Mouse (Mus musculus): ENCODE data around the gene Zfp105. TPM values are rescaled to one million over a fixed set of nuclear protein-coding genes. Genes with fewer than 3 reads are reported as not detected.
A peak's percentile ranks its signal among the peaks of the same experiment; 100 is the strongest.

Gene Zfp105
- polyA plus RNA-seq, 1 experiment from 2014 or later = 23.6 TPM

DNA sequence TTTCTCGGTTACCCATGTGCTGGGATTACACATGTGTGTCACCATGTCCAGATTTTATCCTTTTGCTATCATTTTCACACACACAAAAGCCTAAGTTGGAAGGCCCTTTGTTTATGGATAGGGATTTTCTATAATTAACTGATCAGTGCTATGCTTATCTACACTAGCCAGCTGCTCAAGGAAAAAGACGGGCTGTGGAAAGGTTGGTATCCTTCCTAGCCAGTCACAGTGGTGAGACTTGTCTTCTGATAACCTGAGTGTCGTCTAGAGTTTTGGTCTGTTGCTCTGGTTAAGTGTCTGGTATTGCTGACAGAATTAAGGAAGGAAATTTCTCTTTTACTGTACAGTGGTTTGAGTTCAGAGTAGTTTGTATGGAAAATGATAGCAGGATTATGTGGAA is 6.0 kb downstream of the Zfp105 start:
- WGBS = 95% methylated on average over 3 of the region's 3 CpGs
- Histone ChIP-seq H3K27me3 (replicated peaks; ENCODE audit: control insufficient read depth, insufficient read depth, low read length) (no peaks in the 10 kb centered on the region), H3K4me2 (ENCODE audit: low read length) (no peak overlapping the region), H3K9ac (ENCODE audit: low read length) (no peak overlapping the region), H3K27ac (ENCODE audit: low read depth, low read length) (no peak overlapping the region), H3K4me1 (ENCODE audit: control insufficient read depth, insufficient read depth, low read length) (no peaks in the 10 kb centered on the region), H3K36me3 (ENCODE audit: control insufficient read depth, insufficient read depth, low read length) (peaks cover 83% of the 10 kb centered on the region), H3K9me3 (replicated peaks; ENCODE audit: control insufficient read depth, low read length) (no peaks in the 10 kb centered on the region), H3K4me3 (ENCODE audit: low read depth, low read length) (no peak overlapping the region)
- ATAC-seq (no peak), DNase-seq (ENCODE audit: low spot score) (no peak)

DNA sequence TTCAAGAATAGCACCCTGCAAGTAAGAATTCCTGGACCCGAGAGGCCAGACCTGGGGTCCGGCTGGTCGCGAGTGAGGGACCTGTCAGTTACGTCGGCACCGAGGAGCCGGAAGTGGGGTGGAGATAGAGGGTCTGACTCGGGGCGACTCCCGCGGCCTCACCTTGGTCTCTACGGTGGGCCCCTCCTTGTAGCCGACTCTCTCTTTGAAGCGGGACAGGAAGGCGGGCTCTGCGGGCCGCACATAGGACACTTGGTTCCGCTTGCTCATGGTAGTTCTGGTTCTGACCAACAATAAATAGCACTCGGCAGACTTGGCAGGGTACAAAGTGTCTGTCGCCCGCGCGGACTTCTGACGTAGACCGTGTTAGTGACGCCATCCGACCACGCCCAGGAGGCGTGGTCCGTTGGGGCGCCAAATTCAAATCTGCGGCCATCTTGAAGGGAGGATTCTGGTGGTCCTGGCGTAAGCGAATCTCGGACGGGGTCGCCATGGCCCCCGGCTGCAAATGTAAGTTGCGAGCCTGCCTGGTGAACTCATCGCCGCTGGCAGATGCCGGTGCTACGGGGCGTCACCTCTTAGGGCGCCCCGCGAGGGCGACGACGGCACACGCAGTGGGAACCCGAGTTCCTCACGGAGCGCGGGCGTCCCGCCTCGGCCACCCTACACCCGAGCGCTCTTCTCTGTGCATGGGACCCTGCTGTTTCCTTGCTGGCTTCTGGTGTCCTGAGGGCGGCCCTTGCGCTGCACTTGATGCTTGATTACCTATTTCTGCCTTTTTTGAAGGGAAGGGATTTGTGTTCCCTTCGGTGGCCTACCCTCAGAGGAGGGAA is 28.0 kb downstream of the Zfp105 start, which contains the start of the genes 1110059G10Rik and Kif15:
1110059G10Rik (minus strand) TSS at position 358 of the 833 bp plus-strand sequence.
Kif15 (plus strand) TSS at position 404 of the 833 bp plus-strand sequence.
- DNase-seq (ENCODE audit: low spot score) (peak; percentile 94), ATAC-seq (peak; percentile 98)
- Histone ChIP-seq H3K4me1 (ENCODE audit: control insufficient read depth, insufficient read depth, low read length) (peaks cover 8% of the 10 kb centered on the region), H3K4me2 (ENCODE audit: low read length) (peak within 1 kb of the TSS; percentile 74), H3K27ac (ENCODE audit: low read depth, low read length) (0 out of 2 replicates have a peak within 1 kb of the TSS, but pooled peaks have one; percentile 24), H3K9ac (ENCODE audit: low read length) (peak within 1 kb of the TSS; percentile 78), H3K9me3 (replicated peaks; ENCODE audit: control insufficient read depth, low read length) (no peaks in the 10 kb centered on the region), H3K27me3 (replicated peaks; ENCODE audit: control insufficient read depth, insufficient read depth, low read length) (no peaks in the 10 kb centered on the region), H3K36me3 (ENCODE audit: control insufficient read depth, insufficient read depth, low read length) (peaks cover 13% of the 10 kb centered on the region), H3K4me3 (ENCODE audit: low read depth, low read length) (peak within 1 kb of the TSS; percentile 79)
- under 1% methylated on average over 64 of the region's 64 CpGs for WGBS

Other genes starting within 250 kb of the Zfp105 start
- not detected in 2 replicates for gene Topaz1, start 175.7 kb upstream of the Zfp105 start, polyA plus RNA-seq (2014; fragmentation: Nextera tagmentation; extraction: Ambion mirVana)
- 6.3 TPM in 2 replicates for gene Tcaim, start 117.5 kb upstream of the Zfp105 start, polyA plus RNA-seq (2014; fragmentation: Nextera tagmentation; extraction: Ambion mirVana)
- 0.41 TPM in 1 of 2 replicates, not detected in the other for gene Gm35549, start 79.0 kb upstream of the Zfp105 start, polyA plus RNA-seq (2014; fragmentation: Nextera tagmentation; extraction: Ambion mirVana)
- gene Zfp445, start 57.1 kb upstream of the Zfp105 start, polyA plus RNA-seq (2014; fragmentation: Nextera tagmentation; extraction: Ambion mirVana) = 63.1 and 79.1 TPM in 2 replicates
- 1.3 and 1.4 TPM in 2 replicates for gene Zkscan7, start 37.4 kb upstream of the Zfp105 start, polyA plus RNA-seq (2014; fragmentation: Nextera tagmentation; extraction: Ambion mirVana)
- 44.1 and 46.3 TPM in 2 replicates for gene 1110059G10Rik, start 27.9 kb downstream of the Zfp105 start, polyA plus RNA-seq (2014; fragmentation: Nextera tagmentation; extraction: Ambion mirVana)
- 24.2 and 26.4 TPM in 2 replicates for gene Kif15, start 28.0 kb downstream of the Zfp105 start, polyA plus RNA-seq (2014; fragmentation: Nextera tagmentation; extraction: Ambion mirVana)
- gene Tmem42, start 98.3 kb downstream of the Zfp105 start, polyA plus RNA-seq (2014; fragmentation: Nextera tagmentation; extraction: Ambion mirVana) = 24.1 and 24.8 TPM in 2 replicates
- 0.20 and 0.28 TPM in 2 replicates for gene Tgm4, start 111.7 kb downstream of the Zfp105 start, polyA plus RNA-seq (2014; fragmentation: Nextera tagmentation; extraction: Ambion mirVana)
- gene Zdhhc3, start 190.1 kb downstream of the Zfp105 start, polyA plus RNA-seq (2014; fragmentation: Nextera tagmentation; extraction: Ambion mirVana) = 50.7 and 51.2 TPM in 2 replicates
- 103 and 108 TPM in 2 replicates for gene Exosc7, start 190.1 kb downstream of the Zfp105 start, polyA plus RNA-seq (2014; fragmentation: Nextera tagmentation; extraction: Ambion mirVana)
- gene Clec3b, start 227.9 kb downstream of the Zfp105 start, polyA plus RNA-seq (2014; fragmentation: Nextera tagmentation; extraction: Ambion mirVana) = 0.36 TPM in 1 of 2 replicates, not detected in the other